Mouse (Mus musculus) ES-Bruce4 (cell line): ENCODE data around the gene Zkscan3.

Experiments used
- CTCF ChIP-seq: IDR thresholded peaks from one replicate; pipeline ENCODE4 v1.8.1; 2011; ENCODE audit warnings: low read depth, low read length
- EP300 ChIP-seq: IDR thresholded peaks from 2 replicates; pipeline ENCODE4 v1.6.1; 2011; ENCODE audit warnings: low read depth, low read length; ENCODE audit not compliant: insufficient read depth
- POLR2A ChIP-seq: IDR thresholded peaks from one replicate; pipeline ENCODE4 v1.8.1; 2011; ENCODE audit warnings: low read length; ENCODE audit not compliant: insufficient read depth

GRCm38 (mm10) chr13:21435476-21435875 lies 32.9 kb upstream of the Zkscan3 start:
- no peak for TF ChIP-seq POLR2A
- no peak for TF ChIP-seq CTCF
- no peak for TF ChIP-seq EP300
